ENCODE assay signal across 16 mouse cellular contexts in the genomic region with DNA sequence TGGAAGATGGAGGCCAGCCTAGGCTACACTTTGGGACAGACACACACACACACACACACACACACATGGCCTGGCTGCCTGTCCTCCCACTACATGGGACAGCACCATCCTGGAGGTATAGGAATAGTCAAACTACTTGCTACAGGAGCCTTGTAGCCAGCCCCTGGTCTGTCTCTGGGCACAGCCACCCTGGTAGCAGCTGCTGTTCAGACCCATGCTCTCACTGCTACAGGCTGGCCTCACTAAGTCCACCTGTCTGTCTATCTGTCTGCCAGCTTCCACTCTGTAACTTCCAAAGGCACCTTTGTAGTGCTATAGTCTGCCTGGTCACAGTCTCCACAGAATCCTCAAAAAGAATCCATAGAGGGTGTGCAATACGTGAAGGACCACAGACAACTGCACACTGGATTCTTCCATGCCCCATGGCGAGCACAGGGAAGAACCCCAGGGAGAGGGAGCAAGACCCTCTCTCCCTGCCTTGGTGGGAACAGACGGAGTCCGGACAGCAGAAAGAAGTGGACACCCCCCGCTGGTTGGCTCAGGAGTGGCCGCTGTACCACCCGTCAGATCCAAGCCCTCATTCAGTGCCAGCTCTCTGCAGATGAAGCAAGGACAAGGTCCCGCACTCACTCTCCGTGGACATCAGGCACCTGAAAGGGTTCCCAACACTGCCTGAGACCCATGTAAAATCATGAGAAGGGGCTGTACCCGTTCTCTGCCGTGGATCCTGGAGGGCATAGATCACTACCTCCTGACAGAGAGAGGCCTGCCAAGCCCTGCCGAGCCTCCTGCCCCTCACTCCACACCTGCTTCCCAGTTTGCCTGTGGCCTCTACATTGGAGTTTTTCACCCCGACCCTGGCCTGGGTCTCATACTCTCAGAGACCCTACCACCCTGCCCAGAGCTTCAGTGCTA. TPM values are rescaled to one million over a fixed set of nuclear protein-coding genes. Genes with fewer than 3 reads are reported as not detected.
DNase-seq lines count a peak whose midpoint lies in the region; ATAC-seq and TF ChIP-seq lines count a peak whose summit lies in the region.
"Had no signal": no experiment of that assay in that cellular context is flagged by ENCODE, and none has a peak within 500 bp of the region (broad histone marks: within the 10 kb centered on the region; RNA-seq: fewer than 3 reads in every experiment).

No protein-coding gene starts in this region.

- TF ChIP-seq CTCF in liver, postnatal 0 days (IDR thresholded peaks at IDR 0.05; ENCODE audit: low read depth), result no peak

- no peak overlapping the region for H3K4me3 ChIP-seq in liver, embryonic 13.5 days (replicated peaks)
- no peak overlapping the region for H3K4me3 ChIP-seq in liver, embryonic 12.5 days
- no peak overlapping the region for H3K4me3 ChIP-seq in liver, postnatal 0 days (ENCODE audit: low read depth, low read length)
- H3K4me3 ChIP-seq in forebrain, embryonic 15.5 days, result no peak overlapping the region
- H3K4me3 ChIP-seq: forebrain, embryonic 13.5 days had no signal

- H3K27me3 ChIP-seq in liver, embryonic 13.5 days, result no peaks in the 10 kb centered on the region
- H3K27me3 ChIP-seq in liver, embryonic 12.5 days (replicated peaks), result no peaks in the 10 kb centered on the region
- no peaks in the 10 kb centered on the region for H3K27me3 ChIP-seq in liver, postnatal 0 days (ENCODE audit: insufficient read depth, low read length)
- no peaks in the 10 kb centered on the region for H3K27me3 ChIP-seq in forebrain, embryonic 15.5 days

- WGBS in liver, embryonic 13.5 days (ENCODE audit: insufficient replicate concordance), result 77% methylated on average over 13 of the region's 13 CpGs
- 77% methylated on average over 13 of the region's 13 CpGs for WGBS in liver, embryonic 12.5 days (ENCODE audit: insufficient replicate concordance)
- 77% methylated on average over 13 of the region's 13 CpGs for WGBS in liver, postnatal 0 days (ENCODE audit: insufficient replicate concordance)
- 81% methylated on average over 13 of the region's 13 CpGs for WGBS in forebrain, embryonic 15.5 days

- H3K27ac ChIP-seq in liver, embryonic 13.5 days, result peak overlapping the region; percentile 70; the same call in 1 of the 2 replicates
- H3K27ac ChIP-seq in liver, embryonic 12.5 days, result no peak overlapping the region
- H3K27ac ChIP-seq in liver, postnatal 0 days (ENCODE audit: low read depth), result peak overlapping the region; percentile 86
- H3K27ac ChIP-seq in forebrain, embryonic 15.5 days (replicated peaks), result no peak overlapping the region
- H3K27ac ChIP-seq: hindbrain, embryonic 14.5 days; stomach, postnatal 0 days had no signal

- H3K4me2 ChIP-seq in liver, embryonic 13.5 days, result no peak overlapping the region
- no peak overlapping the region for H3K4me2 ChIP-seq in liver, embryonic 12.5 days
- no peak overlapping the region for H3K4me2 ChIP-seq in liver, postnatal 0 days (ENCODE audit: low read depth, low read length)
- no peak overlapping the region for H3K4me2 ChIP-seq in forebrain, embryonic 15.5 days (replicated peaks)
- H3K4me2 ChIP-seq: forebrain, embryonic 13.5 days; hindbrain, embryonic 14.5 days; midbrain, embryonic 11.5 days had no signal

- no peaks in the 10 kb centered on the region for H3K9me3 ChIP-seq in liver, embryonic 13.5 days (replicated peaks)
- H3K9me3 ChIP-seq in liver, embryonic 12.5 days (replicated peaks), result no peaks in the 10 kb centered on the region
- no peaks in the 10 kb centered on the region for H3K9me3 ChIP-seq in liver, postnatal 0 days (ENCODE audit: low read length)
- no peaks in the 10 kb centered on the region for H3K9me3 ChIP-seq in forebrain, embryonic 15.5 days
- H3K9me3 ChIP-seq: forebrain, embryonic 13.5 days had no signal

- no peak for TF ChIP-seq EP300 in liver, postnatal 0 days (IDR thresholded peaks at IDR 0.05; ENCODE audit: low read depth)

- intact Hi-C loops in heart, postnatal 10 days (cut with DNase I), result no loop called here

- DNase-seq in heart, adult 11 months, result peak; percentile 90
- no peak for DNase-seq in heart, postnatal 10 days
- DNase-seq in liver, embryonic 13.5 days, result no peak
- peak; percentile 41 to 42 for DNase-seq in cerebellum, postnatal 25 days
- DNase-seq in liver, postnatal 0 days, result no peak
- DNase-seq: embryo, embryonic 11 days; lung, adult 2 months; lung, postnatal 4 days; right cerebral cortex, postnatal 25 days; thymus, postnatal 25 days had no signal

- ATAC-seq in liver, embryonic 13.5 days (ENCODE audit: low read depth), result no peak
- ATAC-seq in liver, embryonic 12.5 days, result no peak
- ATAC-seq in liver, postnatal 0 days, result no peak
- ATAC-seq in forebrain, embryonic 15.5 days (replicated peaks), result no peak
- ATAC-seq: forebrain, embryonic 13.5 days had no signal

- H3K4me1 ChIP-seq in liver, embryonic 13.5 days (replicated peaks), result peaks cover 39% of the 10 kb centered on the region
- peaks cover 37% of the 10 kb centered on the region for H3K4me1 ChIP-seq in liver, embryonic 12.5 days
- H3K4me1 ChIP-seq in liver, postnatal 0 days (ENCODE audit: insufficient read depth), result peaks cover 63% of the 10 kb centered on the region
- peaks cover 30% of the 10 kb centered on the region for H3K4me1 ChIP-seq in forebrain, embryonic 15.5 days

- peaks cover 22% of the 10 kb centered on the region for H3K36me3 ChIP-seq in liver, embryonic 13.5 days
- H3K36me3 ChIP-seq in liver, embryonic 12.5 days, result peaks cover 31% of the 10 kb centered on the region
- H3K36me3 ChIP-seq in liver, postnatal 0 days (replicated peaks; ENCODE audit: insufficient read depth, low read length), result peaks cover 30% of the 10 kb centered on the region
- no peaks in the 10 kb centered on the region for H3K36me3 ChIP-seq in forebrain, embryonic 15.5 days

- H3K9ac ChIP-seq in liver, embryonic 13.5 days, result no peak overlapping the region
- no peak overlapping the region for H3K9ac ChIP-seq in liver, embryonic 12.5 days
- no peak overlapping the region; the same call in 1 of the 2 replicates for H3K9ac ChIP-seq in liver, postnatal 0 days (replicated peaks)
- H3K9ac ChIP-seq in forebrain, embryonic 15.5 days (replicated peaks), result no peak overlapping the region
- H3K9ac ChIP-seq: forebrain, embryonic 13.5 days; hindbrain, embryonic 14.5 days had no signal

RNA-seq across cellular contexts. Expression of a gene that starts 16.8 kb away (rescaled TPM):
- total RNA-seq in heart, postnatal 10 days (2021), result 10 to 100 TPM; 41.9 to 45.6 TPM
- polyA plus RNA-seq in liver, embryonic 13.5 days (2015; fragmentation: Nextera tagmentation; extraction: Ambion mirVana), result 6.8 and 7.3 TPM in 2 replicates
- polyA plus RNA-seq in liver, embryonic 12.5 days (2016; fragmentation: Nextera tagmentation; extraction: Ambion mirVana), result 8.8 and 9.0 TPM in 2 replicates
- 33.0 and 36.5 TPM in 2 replicates for polyA plus RNA-seq in liver, postnatal 0 days (2015; fragmentation: Nextera tagmentation; extraction: Ambion mirVana)
- 1.2 and 1.5 TPM in 2 replicates for polyA plus RNA-seq in forebrain, embryonic 15.5 days (2015; fragmentation: Nextera tagmentation; extraction: Ambion mirVana)

RNA-seq across cellular contexts. Expression of a gene that starts 37.2 kb away (rescaled TPM):
- 10 to 100 TPM; 34.3 to 56.2 TPM for total RNA-seq in heart, postnatal 10 days (2021)
- polyA plus RNA-seq in liver, embryonic 13.5 days (2015; fragmentation: Nextera tagmentation; extraction: Ambion mirVana), result 0.61 and 0.97 TPM in 2 replicates
- polyA plus RNA-seq in liver, embryonic 12.5 days (2016; fragmentation: Nextera tagmentation; extraction: Ambion mirVana), result 0.97 and 1.5 TPM in 2 replicates
- polyA plus RNA-seq in liver, postnatal 0 days (2015; fragmentation: Nextera tagmentation; extraction: Ambion mirVana), result 1.3 and 1.7 TPM in 2 replicates
- 6.0 and 6.8 TPM in 2 replicates for polyA plus RNA-seq in forebrain, embryonic 15.5 days (2015; fragmentation: Nextera tagmentation; extraction: Ambion mirVana)

Comparison
In these comparisons a context has a peak if more than half of its experiments do, and no peak if none do; other contexts are left out.
1. DNase-seq: peak in heart, adult 11 months (single experiment) and cerebellum, postnatal 25 days (2 of 2); none in heart, postnatal 10 days (0 of 2), liver, embryonic 13.5 days (single experiment) and liver, postnatal 0 days (single experiment).
2. H3K27ac ChIP-seq: peak in liver, embryonic 13.5 days (single experiment) and liver, postnatal 0 days (single experiment); none in liver, embryonic 12.5 days (single experiment) and forebrain, embryonic 15.5 days (single experiment).